Mouse (Mus musculus): ENCODE measurements around the gene Mroh7.

Mroh7 gene

GRCm38 (mm10) chr4:106632313-106632712, 98.4 kb downstream of the Mroh7 start:
- no peak for DNase-seq

All from right cerebral cortex, adult 18-20 months (tissue).